Mouse (Mus musculus) embryonic facial prominence, embryonic 11.5 days (tissue): ENCODE measurements around the gene Jund. TPM values are rescaled to one million over a fixed set of nuclear protein-coding genes. Genes with fewer than 3 reads are reported as not detected.

Experiments
- ATAC-seq: fragments of 200-750 bp; cut with Nextera tagmentation; replicated peaks from 2 replicates; pipeline ENCODE4 v1.8.0; 2017; ENCODE audit warnings: low read depth; ENCODE audit not compliant: insufficient number of reproducible peaks, low FRiP score, low TSS enrichment
- DNase-seq: peaks from one replicate; pipeline ENCODE4 v3.0.0-alpha.2; 2015; ENCODE audit warnings: low spot score
- H3K27ac ChIP-seq: fragments of 300-500 bp; sonication (generic); replicated peaks from 2 replicates; pipeline ENCODE4 v1.5.1; 2014; ENCODE audit warnings: mild to moderate bottlenecking, low read depth, low read length, control low read depth
- H3K27me3 ChIP-seq: fragments of 300-500 bp; sonication (generic); 2 replicates; pipeline ENCODE4 v1.6.1; 2014; ENCODE audit warnings: mild to moderate bottlenecking, low read length, moderate library complexity, mixed read lengths; ENCODE audit not compliant: control insufficient read depth, insufficient read depth
- H3K36me3 ChIP-seq: fragments of 300-500 bp; sonication (generic); replicated peaks from 2 replicates; pipeline ENCODE4 v1.6.1; 2014; ENCODE audit warnings: low read depth, mild to moderate bottlenecking, low read length, moderate library complexity, mixed read lengths; ENCODE audit not compliant: control insufficient read depth, insufficient read depth
- H3K4me1 ChIP-seq: fragments of 300-500 bp; sonication (generic); 2 replicates; pipeline ENCODE4 v1.6.1; 2014; ENCODE audit warnings: low read length, mixed read lengths; ENCODE audit not compliant: control insufficient read depth, insufficient read depth
- H3K4me2 ChIP-seq: fragments of 300-500 bp; sonication (generic); 2 replicates; pipeline ENCODE4 v1.6.1; 2014; ENCODE audit warnings: low read depth, mild to moderate bottlenecking, control low read depth, low read length, moderate library complexity
- H3K4me3 ChIP-seq: fragments of 300-500 bp; sonication (generic); 2 replicates; pipeline ENCODE4 v1.5.1; 2014; ENCODE audit warnings: low read depth, low read length, control low read depth
- H3K9ac ChIP-seq: fragments of 300-500 bp; sonication (generic); replicated peaks from 2 replicates; pipeline ENCODE4 v1.6.1; 2014; ENCODE audit warnings: mild to moderate bottlenecking, control low read depth, low read length
- H3K9me3 ChIP-seq: fragments of 300-500 bp; sonication (generic); replicated peaks from 2 replicates; pipeline ENCODE4 v1.6.1; 2016; ENCODE audit warnings: mild to moderate bottlenecking, low read length, inconsistent platforms, mixed read lengths; ENCODE audit not compliant: control insufficient read depth
- WGBS: fragments of 180-500 bp; shearing (Covaris S2); extraction: QIAGEN DNeasy Blood & Tissue Kit; methylation state at CpG from one replicate; pipeline ENCODE4 v1.1.7; 2014; 5-methylcytosine and 5-hydroxymethylcytosine counted together
- polyA plus RNA-seq: library from polyadenylated mRNA; unstranded; fragments of >200 nt; fragmentation: Nextera tagmentation; extraction: Ambion mirVana; gene quantifications from 2 replicates; pipeline ENCODE4 v1.2.1, GENCODE M21; 2014

The Jund gene
- polyA plus RNA-seq, 1 experiment from 2014 or later = 104 TPM

- WGBS = 30% methylated on average over 4 of the region's 4 CpGs
- H3K27ac ChIP-seq = peak overlapping the region; percentile 90
- H3K9me3 ChIP-seq = no peaks in the 10 kb centered on the region
- no peak overlapping the region for H3K4me3 ChIP-seq
- no peaks in the 10 kb centered on the region for H3K27me3 ChIP-seq
- peak overlapping the region; percentile 38 for H3K4me2 ChIP-seq
- H3K4me1 ChIP-seq = peaks cover 7% of the 10 kb centered on the region
- DNase-seq (peak; percentile 33), ATAC-seq (no peak)
- H3K9ac ChIP-seq = peak overlapping the region; percentile 57
- H3K36me3 ChIP-seq = no peaks in the 10 kb centered on the region
Observed at GRCm38 (mm10) chr8:70696946-70697345, 1.8 kb upstream of the Jund start.

DNA sequence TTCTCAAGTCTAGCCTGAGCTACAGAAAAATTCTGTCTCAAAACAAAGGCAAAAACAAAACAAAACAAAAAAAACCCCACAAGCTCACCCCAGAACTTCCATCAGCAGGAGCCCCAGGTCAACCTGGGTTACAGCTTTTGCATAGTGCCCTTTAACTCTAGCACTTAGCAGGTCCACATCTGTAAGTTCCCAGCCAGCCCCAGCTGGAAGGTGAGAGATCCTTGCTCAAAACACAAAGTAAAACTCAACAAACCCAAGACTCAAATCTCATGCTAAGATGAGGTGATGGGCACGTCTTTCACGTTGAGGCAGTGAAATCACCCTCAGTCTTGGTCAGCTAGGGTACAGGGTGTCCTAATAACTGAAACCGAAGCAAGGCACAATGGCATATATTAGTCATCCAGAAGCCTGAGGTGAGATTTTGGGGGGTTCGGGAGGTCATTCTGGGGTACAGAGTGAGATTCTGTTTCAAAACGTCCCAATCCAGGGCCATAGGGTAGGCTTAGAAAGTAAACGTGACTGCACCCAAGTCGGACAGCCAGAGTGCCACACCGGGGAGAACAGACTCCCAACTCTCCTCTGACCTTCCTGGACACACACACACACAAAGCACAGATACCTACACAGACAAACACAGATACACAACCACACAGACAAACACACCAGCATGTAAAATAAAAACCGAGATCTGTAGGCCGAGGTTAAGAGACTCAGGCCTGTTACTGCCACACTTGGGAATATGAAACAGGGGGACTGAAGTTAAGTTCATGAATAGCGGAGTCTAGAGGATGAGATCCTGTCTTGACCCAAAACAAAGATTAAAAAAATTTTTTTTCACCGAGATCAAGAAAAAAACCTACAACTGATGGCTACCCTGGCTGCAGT lies 1.1 kb upstream of the Jund start:
- Histone ChIP-seq H3K9me3 (no peaks in the 10 kb centered on the region), H3K27ac (peak overlapping the region; percentile 90), H3K4me3 (no peak overlapping the region; the same call in 1 of the 2 replicates), H3K27me3 (no peaks in the 10 kb centered on the region), H3K4me1 (peaks cover 7% of the 10 kb centered on the region), H3K4me2 (peak overlapping the region; percentile 10), H3K36me3 (no peaks in the 10 kb centered on the region), H3K9ac (peak overlapping the region; percentile 7; the same call in 1 of the 2 replicates)
- no peak for DNase-seq
- 72% methylated on average over 12 of the region's 12 CpGs for WGBS
- no peak for ATAC-seq

DNA sequence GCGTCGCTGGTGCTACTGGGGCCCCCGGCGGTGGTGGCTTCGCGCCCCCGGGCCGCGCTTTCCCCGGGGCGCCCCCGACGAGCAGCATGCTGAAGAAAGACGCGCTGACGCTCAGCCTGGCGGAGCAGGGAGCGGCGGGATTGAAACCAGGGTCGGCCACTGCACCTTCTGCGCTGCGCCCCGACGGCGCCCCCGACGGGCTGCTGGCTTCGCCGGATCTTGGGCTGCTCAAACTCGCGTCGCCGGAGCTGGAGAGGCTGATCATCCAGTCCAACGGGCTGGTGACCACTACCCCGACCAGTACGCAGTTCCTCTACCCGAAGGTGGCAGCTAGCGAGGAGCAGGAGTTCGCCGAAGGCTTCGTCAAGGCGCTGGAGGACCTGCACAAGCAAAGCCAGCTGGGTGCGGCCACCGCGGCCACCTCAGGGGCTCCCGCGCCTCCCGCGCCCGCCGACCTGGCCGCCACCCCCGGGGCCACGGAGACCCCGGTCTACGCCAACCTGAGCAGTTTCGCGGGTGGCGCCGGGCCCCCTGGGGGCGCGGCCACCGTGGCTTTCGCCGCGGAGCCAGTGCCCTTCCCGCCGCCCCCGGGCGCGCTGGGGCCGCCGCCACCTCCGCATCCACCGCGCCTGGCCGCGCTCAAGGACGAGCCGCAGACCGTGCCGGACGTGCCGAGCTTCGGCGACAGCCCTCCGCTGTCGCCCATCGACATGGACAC lies 526 bp downstream of the Jund start:
- DNase-seq = no peak
- peak overlapping the region; percentile 82 for H3K4me2 ChIP-seq
- peaks cover 7% of the 10 kb centered on the region for H3K4me1 ChIP-seq
- H3K36me3 ChIP-seq = no peaks in the 10 kb centered on the region
- peak overlapping the region; percentile 97 for H3K9ac ChIP-seq
- no peaks in the 10 kb centered on the region for H3K27me3 ChIP-seq
- peak overlapping the region; percentile 96 for H3K4me3 ChIP-seq
- H3K27ac ChIP-seq = peak overlapping the region; percentile 96
- ATAC-seq = peak; percentile 4
- H3K9me3 ChIP-seq = no peaks in the 10 kb centered on the region
- under 1% methylated on average over 88 of the region's 89 CpGs for WGBS

DNA sequence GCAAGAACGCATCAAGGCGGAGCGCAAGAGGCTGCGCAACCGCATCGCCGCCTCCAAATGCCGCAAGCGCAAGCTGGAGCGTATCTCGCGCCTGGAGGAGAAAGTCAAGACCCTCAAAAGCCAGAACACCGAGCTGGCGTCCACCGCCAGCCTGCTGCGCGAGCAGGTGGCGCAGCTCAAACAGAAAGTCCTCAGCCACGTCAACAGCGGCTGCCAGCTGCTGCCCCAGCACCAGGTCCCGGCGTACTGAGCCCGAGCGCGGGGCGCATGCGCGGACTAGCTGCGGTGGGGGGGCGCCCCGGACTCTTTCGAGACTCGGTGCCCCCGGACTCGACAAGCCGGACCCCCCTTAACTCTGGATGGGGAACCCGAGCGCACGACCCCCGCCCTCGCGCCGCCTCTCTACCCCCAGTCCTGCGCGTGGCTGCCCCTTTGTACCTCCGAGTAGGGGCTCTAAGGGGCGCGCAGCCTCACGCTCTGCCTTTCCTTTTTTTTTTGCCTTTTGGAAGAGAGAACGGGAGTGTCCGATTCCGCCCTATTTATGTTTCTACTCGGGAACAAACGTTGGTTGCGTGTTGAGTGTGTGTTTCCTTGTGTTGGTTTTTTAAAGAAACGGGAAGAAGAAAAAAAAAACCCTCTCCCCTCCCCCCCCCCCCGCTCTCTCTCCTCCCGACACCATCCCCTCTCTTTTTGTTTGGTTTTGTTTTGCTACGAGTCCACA lies 1.2 kb downstream of the Jund start:
- H3K9ac ChIP-seq = peak overlapping the region; percentile 97
- H3K4me3 ChIP-seq = peak overlapping the region; percentile 96
- H3K4me1 ChIP-seq = peaks cover 7% of the 10 kb centered on the region
- ATAC-seq = no peak
- peak overlapping the region; percentile 82 for H3K4me2 ChIP-seq
- WGBS = under 1% methylated on average over 57 of the region's 59 CpGs
- H3K27me3 ChIP-seq = no peaks in the 10 kb centered on the region
- H3K36me3 ChIP-seq = no peaks in the 10 kb centered on the region
- peak; percentile 85 for DNase-seq
- H3K9me3 ChIP-seq = no peaks in the 10 kb centered on the region
- peak overlapping the region; percentile 96 for H3K27ac ChIP-seq

GRCm38 (mm10) chr8:70700555-70700922 lies 1.8 kb downstream of the Jund start:
- Histone ChIP-seq H3K4me3 (peak overlapping the region; percentile 96), H3K27me3 (no peaks in the 10 kb centered on the region), H3K36me3 (no peaks in the 10 kb centered on the region), H3K9ac (peak overlapping the region; percentile 97), H3K27ac (peak overlapping the region; percentile 96; the same call in 1 of the 2 replicates), H3K4me2 (peak overlapping the region; percentile 54), H3K9me3 (no peaks in the 10 kb centered on the region), H3K4me1 (peaks cover 5% of the 10 kb centered on the region)
- under 1% methylated on average over 20 of the region's 20 CpGs for WGBS
- peak; percentile 96 for DNase-seq
- ATAC-seq = no peak; the same call in 1 of the 2 replicates

- ATAC-seq = no peak
- WGBS = 55% methylated on average over 10 of the region's 10 CpGs
- Histone ChIP-seq H3K4me3 (peak overlapping the region; percentile 96), H3K4me1 (0 out of 2 replicates have a peak, but pooled peaks cover 2% of the 10 kb centered on the region), H3K4me2 (peak overlapping the region; percentile 54), H3K9me3 (no peaks in the 10 kb centered on the region), H3K9ac (peak overlapping the region; percentile 29), H3K36me3 (no peaks in the 10 kb centered on the region), H3K27me3 (no peaks in the 10 kb centered on the region), H3K27ac (no peak overlapping the region)
- no peak for DNase-seq
Observed at GRCm38 (mm10) chr8:70701048-70701981, 2.6 kb downstream of the Jund start.
